Mouse (Mus musculus) adrenal gland, adult 2 months (tissue): ENCODE measurements around the gene Atf7. TPM values are rescaled to one million over a fixed set of nuclear protein-coding genes. Genes with fewer than 3 reads are reported as not detected.

ENCODE experiments used
- DNase-seq: peaks from one replicate; pipeline ENCODE4 v3.0.0; 2021
- polyA plus RNA-seq: library from polyadenylated mRNA; depleted of rRNA; stranded (reverse); fragments of >200 nt; gene quantifications from 2 replicates; pipeline ENCODE4 v1.2.3, GENCODE M21; 2012
- total RNA-seq, 2 experiments: library from RNA; stranded (reverse); gene quantifications; 2 replicates each; pipeline ENCODE4 v1.2.3; 2021

Gene Atf7
- total and polyA plus RNA-seq, 3 experiments, result 58.5 to 74.4 (median 64.5) TPM

DNA sequence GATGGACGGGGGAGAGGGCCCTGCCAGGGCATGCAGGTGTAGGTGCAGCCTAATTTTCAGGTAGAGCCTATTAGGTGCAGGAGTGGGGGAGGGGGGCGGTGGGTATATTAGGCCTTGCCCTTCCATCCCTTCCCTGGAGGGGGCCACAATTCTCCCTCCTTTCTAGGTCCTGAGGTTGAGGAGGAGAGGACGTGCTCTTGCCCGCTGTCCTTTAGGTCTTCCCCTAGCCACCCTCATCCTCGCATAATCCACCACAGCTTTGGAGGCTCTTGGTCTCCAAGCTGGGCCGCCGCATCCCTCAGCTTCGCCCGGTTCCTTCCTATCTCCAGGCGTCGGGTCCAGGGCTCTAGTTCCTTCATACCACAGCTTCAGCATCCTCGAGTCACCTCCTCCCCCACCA is 109.0 kb downstream of the Atf7 start:
- DNase-seq, result no peak

- no peak for DNase-seq
These were observed 109.5 kb downstream of the Atf7 start for GRCm38 (mm10) chr15:102515791-102516190.

DNA sequence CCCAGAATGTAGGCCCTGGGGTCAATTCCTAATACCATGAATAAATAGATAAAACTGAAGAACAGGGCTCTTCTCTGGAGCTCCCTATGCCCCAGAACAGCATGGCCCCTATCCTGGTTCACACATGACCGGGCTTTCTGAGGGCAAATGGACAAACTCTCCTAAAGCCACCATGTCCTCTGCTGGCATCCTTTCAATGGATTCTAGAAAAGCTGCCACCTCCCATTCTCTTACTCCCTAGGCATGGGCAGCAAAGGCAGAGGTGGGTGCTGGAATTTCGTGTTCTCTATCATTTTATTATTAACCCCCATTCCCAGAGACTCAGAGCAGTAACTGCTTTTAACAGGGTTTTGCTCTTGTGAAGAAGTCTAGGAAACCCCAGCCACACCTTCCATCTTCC is 110.0 kb downstream of the Atf7 start:
- DNase-seq, result no peak

GRCm38 (mm10) chr15:102513004-102513403 is 112.3 kb downstream of the Atf7 start:
- no peak for DNase-seq

DNA sequence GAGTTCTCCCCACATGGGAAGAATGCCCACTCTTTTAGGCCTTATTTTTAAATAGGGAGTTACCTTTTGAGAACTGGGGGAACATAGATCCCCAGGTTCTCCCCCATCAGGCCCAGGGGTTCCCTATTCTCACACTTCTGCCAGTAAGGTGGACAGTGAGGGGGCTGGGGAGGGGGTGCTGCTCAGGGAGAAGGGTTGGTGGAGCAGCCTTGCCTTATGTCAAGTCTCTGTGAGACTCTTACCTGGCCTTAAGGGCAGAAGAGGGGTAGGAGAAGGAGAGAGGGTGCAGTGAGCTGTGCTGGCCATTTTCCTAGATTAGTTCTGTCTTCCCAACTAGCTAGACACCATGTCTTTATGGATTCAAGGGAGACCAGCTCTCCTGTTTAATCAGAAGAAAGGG is 112.8 kb downstream of the Atf7 start:
- no peak for DNase-seq

DNA sequence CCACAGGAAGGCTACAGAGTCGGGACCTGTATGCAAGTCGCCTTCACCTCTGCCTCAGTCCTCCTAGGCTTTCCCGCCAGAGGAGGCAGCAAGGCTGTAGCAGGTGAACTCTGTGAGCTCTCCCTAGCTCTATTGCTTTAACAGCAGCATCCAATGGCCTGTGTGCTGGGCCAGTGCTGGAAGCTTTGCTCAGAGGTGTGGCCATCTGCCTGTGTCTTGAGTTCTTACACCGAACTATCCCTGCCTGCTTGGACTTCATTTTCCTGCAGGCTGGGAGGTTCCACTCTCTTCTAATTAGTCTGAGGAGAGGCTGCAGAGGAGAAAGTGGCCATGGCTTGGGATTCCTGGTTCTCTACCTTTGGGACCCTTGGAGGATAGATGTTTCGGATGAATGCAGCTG is 113.3 kb downstream of the Atf7 start:
- no peak for DNase-seq

DNA sequence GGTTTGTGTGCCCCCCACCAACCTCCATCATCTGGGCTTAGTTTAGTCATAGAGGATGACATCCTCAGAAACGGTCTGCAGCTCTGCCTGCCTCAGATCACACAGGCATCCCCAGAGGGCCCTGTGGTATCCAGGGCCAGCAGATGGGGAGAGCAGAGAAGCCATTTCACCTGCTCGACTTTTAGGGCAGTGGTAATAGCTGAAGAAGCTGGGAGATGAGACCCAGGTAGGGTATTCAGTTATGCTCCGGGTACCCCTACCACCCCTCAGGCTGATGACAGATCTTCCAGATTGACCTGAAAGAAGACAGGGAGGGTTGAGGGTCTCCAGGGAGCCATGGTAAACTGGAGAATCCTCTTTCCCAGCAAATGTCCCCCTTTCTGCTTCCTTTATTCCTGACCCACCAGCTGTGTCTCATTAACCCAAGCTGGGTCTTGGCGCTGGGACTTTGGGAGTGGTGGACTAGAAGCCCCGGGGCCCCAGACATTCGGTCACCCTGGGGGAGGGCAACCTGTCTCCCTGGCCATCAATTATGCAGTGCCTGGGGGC is 113.9 kb downstream of the Atf7 start:
- DNase-seq, result no peak

GRCm38 (mm10) chr15:102510590-102511284 is 114.5 kb downstream of the Atf7 start:
- DNase-seq, result peak; percentile 91

DNA sequence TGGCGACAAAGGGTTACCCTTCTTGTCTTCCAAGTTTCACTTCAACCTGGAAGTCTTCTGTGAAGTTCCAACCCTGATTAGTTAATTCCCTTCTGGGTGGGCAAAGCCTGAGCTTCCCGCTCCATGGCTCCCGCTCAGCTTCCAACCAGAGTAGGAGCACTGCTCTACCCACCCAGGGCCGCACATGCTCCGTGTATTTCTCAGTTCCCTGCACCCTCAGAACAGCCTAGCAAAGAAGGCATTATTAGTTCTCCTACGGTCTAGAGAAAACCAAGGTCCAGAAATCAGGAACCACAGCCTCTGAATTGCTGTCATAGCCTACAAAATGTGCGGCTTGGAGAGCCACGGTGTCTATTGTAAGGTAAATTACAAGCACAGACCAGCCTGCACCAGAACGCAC is 115.2 kb downstream of the Atf7 start:
- no peak for DNase-seq

- DNase-seq, result no peak
These were observed 116.9 kb downstream of the Atf7 start for GRCm38 (mm10) chr15:102508336-102508735.

- no peak for DNase-seq
These were observed 117.7 kb downstream of the Atf7 start for GRCm38 (mm10) chr15:102507561-102507960.

- DNase-seq, result no peak
These were observed 118.4 kb downstream of the Atf7 start for GRCm38 (mm10) chr15:102506864-102507263.

DNA sequence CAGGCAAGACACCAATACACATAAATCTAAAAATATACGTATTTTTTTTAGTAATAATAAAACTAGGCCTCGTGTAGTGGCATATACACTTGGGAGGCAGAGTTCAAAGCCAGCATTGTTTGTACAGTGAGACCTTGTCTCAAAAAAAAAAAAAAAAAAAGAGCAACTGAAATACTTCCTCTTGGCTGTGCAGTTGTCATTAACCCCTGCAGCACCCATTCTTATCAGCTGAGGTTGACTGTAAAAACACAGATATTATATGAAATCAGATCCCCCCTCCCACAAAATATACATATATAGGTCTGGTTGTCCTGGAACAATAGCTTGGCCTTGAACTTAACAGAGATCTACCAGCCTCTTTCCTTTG is 118.8 kb downstream of the Atf7 start:
- DNase-seq, result no peak

DNA sequence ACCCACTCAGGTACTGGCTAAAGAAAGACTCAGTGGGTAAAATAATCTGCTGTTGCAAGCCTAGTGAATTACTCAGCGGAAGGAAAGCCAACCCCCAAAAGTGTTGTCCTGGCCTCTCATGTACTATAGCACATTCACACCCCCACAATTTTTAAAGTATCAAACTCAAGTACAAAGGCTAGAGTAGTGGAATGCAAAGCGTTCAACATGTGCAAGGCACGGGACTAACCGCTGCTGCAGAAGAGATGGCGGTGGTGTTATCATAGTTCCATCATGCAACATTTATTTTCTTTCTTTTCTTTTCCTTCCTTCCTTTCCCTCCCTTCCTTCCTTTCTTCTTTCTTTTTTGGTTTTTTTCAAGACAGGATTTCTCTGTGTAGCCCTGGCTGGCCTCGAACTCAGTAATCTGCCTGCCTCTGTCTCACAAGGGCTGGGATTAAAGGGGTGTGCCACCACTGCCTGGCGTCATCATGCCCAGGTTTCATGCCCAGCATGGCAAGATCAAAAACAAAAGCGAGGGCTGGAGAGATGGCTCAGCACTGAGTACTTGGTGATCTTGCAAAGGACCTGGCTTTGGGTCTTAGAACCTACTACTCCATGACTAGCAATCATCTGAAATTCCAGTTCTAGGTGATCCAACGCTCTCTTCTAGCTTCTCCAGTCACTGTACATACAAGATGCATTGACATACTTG is 119.3 kb downstream of the Atf7 start:
- no peak for DNase-seq

GRCm38 (mm10) chr15:102505073-102505769 is 120.0 kb downstream of the Atf7 start:
- no peak for DNase-seq

DNA sequence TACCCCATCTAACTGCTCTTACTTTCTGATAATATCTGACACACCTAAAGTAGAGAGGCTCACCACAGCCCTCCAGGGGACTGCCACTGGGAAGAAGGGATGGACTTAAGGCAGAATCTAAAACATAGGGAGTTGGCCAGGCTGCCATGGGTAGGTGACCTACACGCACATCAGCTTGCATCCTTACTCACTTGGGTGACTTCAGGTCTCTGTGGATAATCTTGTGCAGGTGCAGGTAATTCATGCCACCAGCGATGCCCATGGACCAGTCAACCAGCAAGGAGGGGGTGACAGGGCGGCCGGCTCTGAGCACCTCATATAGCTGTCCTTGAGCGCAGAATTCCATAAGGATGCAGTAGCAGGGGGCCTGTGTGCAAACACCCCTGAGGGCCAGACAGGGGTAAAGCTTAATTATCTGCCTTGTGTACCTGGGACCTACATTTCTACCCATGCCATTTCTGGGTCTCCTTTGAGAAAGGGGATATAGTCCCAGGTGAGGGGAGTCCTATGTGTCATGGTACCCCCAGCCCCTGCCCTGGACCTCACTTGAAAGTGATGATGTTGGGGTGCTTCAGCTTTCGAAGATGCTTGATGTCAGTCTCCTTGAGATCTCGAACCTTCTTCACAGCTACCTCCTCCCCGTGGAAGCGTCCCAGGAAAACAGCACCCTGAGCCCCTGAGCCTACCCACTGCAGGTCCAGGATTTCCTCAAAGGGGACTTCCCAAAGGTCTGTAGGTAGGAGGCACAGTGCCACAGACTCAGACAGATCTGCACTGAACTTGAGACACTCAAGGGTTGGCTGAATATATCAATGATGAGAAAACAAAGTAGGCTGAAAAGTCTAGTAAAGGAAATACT is 121.1 kb downstream of the Atf7 start:
- DNase-seq, result no peak

- DNase-seq, result no peak
These were observed 121.8 kb downstream of the Atf7 start, which contains the start of gene Gm10337 for GRCm38 (mm10) chr15:102503447-102503846. Gene Gm10337 (plus strand): TSS chr15:102503722.

DNA sequence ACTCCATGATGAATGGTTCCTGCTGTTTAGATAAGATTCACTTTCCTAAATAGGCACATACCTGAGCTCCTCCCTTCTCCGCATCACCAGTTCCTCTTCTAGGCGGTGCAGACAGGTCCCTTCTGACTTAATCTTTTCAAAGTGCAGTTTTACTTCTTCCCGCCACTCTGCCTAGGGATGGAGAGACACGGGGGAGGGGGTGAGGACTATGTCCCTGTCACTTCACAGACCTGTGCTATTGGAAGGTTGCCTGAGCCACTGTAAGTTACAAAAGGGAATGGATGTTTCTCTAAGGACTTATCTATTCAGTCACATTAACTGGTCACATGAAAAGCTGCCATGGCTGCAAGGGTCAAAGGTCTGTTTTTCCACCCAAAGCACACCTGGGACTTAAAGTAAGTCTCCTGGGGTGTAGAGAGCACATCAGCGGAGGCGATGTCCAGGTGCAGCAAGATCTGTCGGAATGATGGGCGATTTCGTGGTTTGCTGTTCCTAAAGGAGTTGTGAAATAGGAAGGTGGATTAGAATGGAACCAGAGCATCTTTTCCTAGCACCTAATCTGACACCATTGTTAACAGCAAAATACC is 122.9 kb downstream of the Atf7 start:
- no peak for DNase-seq

GRCm38 (mm10) chr15:102501084-102501814 is 124.0 kb downstream of the Atf7 start:
- no peak for DNase-seq

DNA sequence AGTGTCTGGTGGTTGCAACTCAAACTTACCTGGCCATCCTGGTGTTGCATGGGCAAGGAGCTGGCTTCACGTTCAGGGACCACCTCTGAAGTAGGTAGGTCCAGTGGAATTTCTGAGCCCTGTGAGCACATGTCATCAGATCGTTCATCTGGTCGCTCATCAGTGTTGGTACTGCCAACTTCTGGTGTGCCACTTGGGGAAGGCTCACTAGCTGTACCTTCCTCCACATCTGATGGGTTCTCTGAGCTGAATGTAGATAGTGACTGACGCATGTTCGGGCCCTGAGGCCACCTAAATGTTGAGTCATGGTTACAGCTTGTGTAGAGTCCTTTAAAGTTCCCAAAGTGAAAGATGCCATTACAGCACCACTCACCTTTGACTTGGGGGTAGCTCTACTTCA is 124.8 kb downstream of the Atf7 start:
- DNase-seq, result no peak

DNA sequence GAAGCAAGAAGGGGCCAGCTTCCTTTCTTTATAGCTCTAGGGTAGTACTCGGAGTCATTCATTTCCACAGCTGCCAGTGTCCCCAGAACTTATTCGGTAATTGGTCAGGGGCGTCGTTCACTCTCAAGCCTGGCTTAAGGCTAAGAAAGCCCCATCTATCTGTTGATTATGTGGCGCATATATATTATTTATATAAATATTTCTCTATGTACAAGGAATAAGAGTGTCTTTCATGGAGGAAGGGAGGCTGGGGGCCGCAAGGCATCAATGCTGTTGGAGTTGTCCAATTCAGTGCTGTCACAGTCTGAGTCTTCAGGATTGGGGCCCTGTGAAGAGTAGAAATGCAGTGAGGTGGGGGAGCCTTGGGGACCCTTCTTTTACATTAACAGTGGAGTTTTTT is 125.4 kb downstream of the Atf7 start:
- DNase-seq, result no peak
